Mouse (Mus musculus) hindbrain, embryonic 14.5 days (tissue): Measurements from ENCODE around the gene Gad2. TPM values are rescaled to one million over a fixed set of nuclear protein-coding genes. Genes with fewer than 3 reads are reported as not detected.

Experiments used
- ATAC-seq: fragments of 200-750 bp; cut with Nextera tagmentation; 2 replicates; pipeline ENCODE4 v1.8.0; 2017; ENCODE audit warnings: moderate number of reproducible peaks, mild to moderate bottlenecking, moderate TSS enrichment, moderate library complexity; ENCODE audit not compliant: low FRiP score
- DNase-seq: peaks from one replicate; pipeline ENCODE4 v3.0.0-alpha.2; 2015; ENCODE audit warnings: low spot score
- H3K27ac ChIP-seq: fragments of 300-500 bp; sonication (generic); 2 replicates; pipeline ENCODE4 v1.5.1; 2014; ENCODE audit warnings: mild to moderate bottlenecking, moderate library complexity
- H3K27me3 ChIP-seq: fragments of 300-500 bp; sonication (generic); 2 replicates; pipeline ENCODE4 v1.6.1; 2014; ENCODE audit warnings: mild to moderate bottlenecking, low read length, mixed read lengths; ENCODE audit not compliant: control insufficient read depth, insufficient read depth
- H3K36me3 ChIP-seq: fragments of 300-500 bp; sonication (generic); replicated peaks from 2 replicates; pipeline ENCODE4 v1.6.1; 2014; ENCODE audit not compliant: control insufficient read depth, insufficient read depth
- H3K4me1 ChIP-seq: fragments of 300-500 bp; sonication (generic); replicated peaks from 2 replicates; pipeline ENCODE4 v1.6.1; 2014; ENCODE audit warnings: antibody characterized with exemption, low read length, mixed read lengths; ENCODE audit not compliant: control insufficient read depth, insufficient read depth
- H3K4me2 ChIP-seq: fragments of 300-500 bp; sonication (generic); replicated peaks from 2 replicates; pipeline ENCODE4 v1.6.1; 2014; ENCODE audit warnings: mild to moderate bottlenecking, moderate library complexity
- H3K4me3 ChIP-seq: fragments of 300-500 bp; sonication (generic); replicated peaks from 2 replicates; pipeline ENCODE4 v1.5.1; 2014; ENCODE audit warnings: mild to moderate bottlenecking, low read length
- H3K9ac ChIP-seq: fragments of 300-500 bp; sonication (generic); 2 replicates; pipeline ENCODE4 v1.6.1; 2014
- H3K9me3 ChIP-seq: fragments of 300-500 bp; sonication (generic); 2 replicates; pipeline ENCODE4 v1.6.1; 2016; ENCODE audit warnings: low read length; ENCODE audit not compliant: control insufficient read depth
- WGBS: fragments of 180-500 bp; shearing (Covaris S2); extraction: QIAGEN DNeasy Blood & Tissue Kit; methylation state at CpG from one replicate; pipeline ENCODE4 v1.1.7; 2014; 5-methylcytosine and 5-hydroxymethylcytosine counted together
- polyA plus RNA-seq: library from polyadenylated mRNA; unstranded; fragments of >200 nt; fragmentation: Nextera tagmentation; extraction: Ambion mirVana; gene quantifications from 2 replicates; pipeline ENCODE4 v1.2.1, GENCODE M21; 2014

Gad2 gene
- polyA plus RNA-seq, 1 experiment from 2014 or later: 34.7 TPM

- peaks cover 30% of the 10 kb centered on the region for H3K4me1 ChIP-seq
- H3K9ac ChIP-seq: peak overlapping the region; percentile 52
- H3K36me3 ChIP-seq: no peaks in the 10 kb centered on the region
- H3K9me3 ChIP-seq: no peaks in the 10 kb centered on the region
- DNase-seq: peak; percentile 69
- WGBS: under 1% methylated on average over 6 of the region's 6 CpGs
- 0 out of 2 replicates have a peak overlapping the region, but pooled peaks have one; percentile 56 for H3K4me3 ChIP-seq
- H3K27ac ChIP-seq: peak overlapping the region; percentile 96
- H3K4me2 ChIP-seq: peak overlapping the region; percentile 85
- H3K27me3 ChIP-seq: peaks cover 43% of the 10 kb centered on the region
- peak; percentile 12; the same call in 1 of the 2 replicates for ATAC-seq
Observed at GRCm38 (mm10) chr2:22620030-22620429, 2.0 kb upstream of the Gad2 start.

GRCm38 (mm10) chr2:22620534-22620933, 1.5 kb upstream of the Gad2 start:
- H3K9ac ChIP-seq: peak overlapping the region; percentile 86
- no peak for ATAC-seq
- H3K4me3 ChIP-seq: peak overlapping the region; percentile 56

GRCm38 (mm10) chr2:22620978-22621827, 802 bp upstream of the Gad2 start:
- Histone ChIP-seq H3K27ac (peak overlapping the region; percentile 96), H3K9ac (peak overlapping the region; percentile 86), H3K36me3 (no peaks in the 10 kb centered on the region), H3K4me3 (peak overlapping the region; percentile 56), H3K27me3 (peaks cover 55% of the 10 kb centered on the region), H3K4me2 (peak overlapping the region; percentile 85), H3K9me3 (no peaks in the 10 kb centered on the region), H3K4me1 (peaks cover 30% of the 10 kb centered on the region)
- DNase-seq (peak; percentile 32), ATAC-seq (peak; percentile 22; the same call in 1 of the 2 replicates)
- WGBS: 3% methylated on average over 20 of the region's 20 CpGs

More at GRCm38 (mm10) chr2:22620534-22620933, 1.5 kb upstream of the Gad2 start:
- peak overlapping the region; percentile 96 for H3K27ac ChIP-seq
- no peaks in the 10 kb centered on the region for H3K9me3 ChIP-seq
- H3K4me1 ChIP-seq: peaks cover 30% of the 10 kb centered on the region
- peaks cover 48% of the 10 kb centered on the region for H3K27me3 ChIP-seq
- peak; percentile 53 for DNase-seq
- no peaks in the 10 kb centered on the region for H3K36me3 ChIP-seq
- peak overlapping the region; percentile 85 for H3K4me2 ChIP-seq
- WGBS: 5% methylated on average over 7 of the region's 7 CpGs

GRCm38 (mm10) chr2:22623111-22624070, 1.4 kb downstream of the Gad2 start:
- Histone ChIP-seq H3K36me3 (no peaks in the 10 kb centered on the region), H3K9ac (peak overlapping the region; percentile 86), H3K27ac (peak overlapping the region; percentile 96), H3K27me3 (peaks cover 68% of the 10 kb centered on the region), H3K4me3 (peak overlapping the region; percentile 56), H3K4me2 (peak overlapping the region; percentile 85), H3K9me3 (no peaks in the 10 kb centered on the region), H3K4me1 (peaks cover 37% of the 10 kb centered on the region)
- DNase-seq (peak; percentile 30), ATAC-seq (no peak)
- WGBS: under 1% methylated on average over 60 of the region's 60 CpGs

GRCm38 (mm10) chr2:22624188-22624975, 2.4 kb downstream of the Gad2 start:
- peak overlapping the region; percentile 96 for H3K27ac ChIP-seq
- H3K36me3 ChIP-seq: no peaks in the 10 kb centered on the region
- peak overlapping the region; percentile 56 for H3K4me3 ChIP-seq
- H3K27me3 ChIP-seq: peaks cover 63% of the 10 kb centered on the region
- H3K4me2 ChIP-seq: peak overlapping the region; percentile 85
- no peaks in the 10 kb centered on the region for H3K9me3 ChIP-seq
- 4% methylated on average over 27 of the region's 27 CpGs for WGBS
- peak overlapping the region; percentile 86 for H3K9ac ChIP-seq
- ATAC-seq: no peak
- peaks cover 37% of the 10 kb centered on the region for H3K4me1 ChIP-seq
- DNase-seq: peak; percentile 38

- Histone ChIP-seq H3K4me2 (peak overlapping the region; percentile 85), H3K36me3 (peaks cover 5% of the 10 kb centered on the region; the same call in 1 of the 2 replicates), H3K27ac (peak overlapping the region; percentile 96), H3K9me3 (no peaks in the 10 kb centered on the region), H3K4me3 (peak overlapping the region; percentile 56), H3K27me3 (peaks cover 63% of the 10 kb centered on the region), H3K9ac (peak overlapping the region; percentile 86), H3K4me1 (peaks cover 29% of the 10 kb centered on the region)
- no peak for ATAC-seq
- DNase-seq: peak; percentile 35
- WGBS: 8% methylated on average over 16 of the region's 16 CpGs
Observed at GRCm38 (mm10) chr2:22625096-22625960, 3.3 kb downstream of the Gad2 start.

GRCm38 (mm10) chr2:22627147-22627666, 5.2 kb downstream of the Gad2 start:
- H3K27ac ChIP-seq: peak overlapping the region; percentile 96
- H3K4me1 ChIP-seq: 0 out of 2 replicates have a peak, but pooled peaks cover 16% of the 10 kb centered on the region
- H3K4me3 ChIP-seq: peak overlapping the region; percentile 56
- H3K36me3 ChIP-seq: peaks cover 17% of the 10 kb centered on the region
- H3K27me3 ChIP-seq: peaks cover 55% of the 10 kb centered on the region
- WGBS: 31% methylated on average over 3 of the region's 3 CpGs
- H3K4me2 ChIP-seq: peak overlapping the region; percentile 85
- DNase-seq (peak; percentile 45), ATAC-seq (peak; percentile 26; the same call in 1 of the 2 replicates)
- peak overlapping the region; percentile 86 for H3K9ac ChIP-seq
- no peaks in the 10 kb centered on the region for H3K9me3 ChIP-seq
